In the genomic region with DNA sequence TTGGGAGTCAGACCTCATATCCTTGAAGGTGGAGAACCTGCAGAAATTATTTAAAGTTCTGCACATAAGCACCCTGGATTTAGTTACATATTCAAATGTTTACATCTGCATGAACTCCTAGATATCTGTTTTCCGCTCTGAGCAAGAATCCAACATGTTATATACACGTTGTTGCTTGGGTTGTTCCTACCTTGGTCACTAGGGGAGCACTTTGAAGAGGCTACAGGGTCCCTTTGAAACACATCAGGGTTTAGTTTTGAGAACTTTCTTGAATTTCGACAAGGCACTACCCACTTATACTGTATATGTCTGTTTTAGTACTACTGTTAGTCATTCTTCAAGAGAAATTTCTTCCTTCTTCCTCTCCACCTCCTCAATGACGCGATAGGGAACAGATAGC, we compare ENCODE assay signal across 30 mouse cellular contexts. TPM values are rescaled to one million over a fixed set of nuclear protein-coding genes. Genes with fewer than 3 reads are reported as not detected.
"Had no signal": no experiment of that assay in that cellular context is flagged by ENCODE, and none has a peak within 500 bp of the region (broad histone marks: within the 10 kb centered on the region; RNA-seq: fewer than 3 reads in every experiment).

No protein-coding gene starts in this region.

- H3K4me3 ChIP-seq: gastrocnemius, adult 2 months; heart, embryonic 13.5 days; heart, embryonic 15.5 days; hindbrain, embryonic 10.5 days; hindbrain, embryonic 12.5 days; intestine, embryonic 15.5 days; limb, embryonic 10.5 days; limb, embryonic 12.5 days; liver, embryonic 13.5 days; liver, embryonic 15.5 days had no signal

- H3K9me3 ChIP-seq: heart, embryonic 13.5 days; heart, embryonic 15.5 days; hindbrain, embryonic 10.5 days; hindbrain, embryonic 12.5 days; intestine, embryonic 15.5 days; limb, embryonic 10.5 days; limb, embryonic 12.5 days; liver, embryonic 13.5 days; liver, embryonic 15.5 days had no signal

- H3K4me1 ChIP-seq: heart, embryonic 13.5 days; heart, embryonic 15.5 days; hindbrain, embryonic 10.5 days; hindbrain, embryonic 12.5 days; intestine, embryonic 15.5 days; limb, embryonic 10.5 days; limb, embryonic 12.5 days; liver, embryonic 13.5 days; liver, embryonic 15.5 days had no signal

- DNase-seq: gastrocnemius, adult 2 months; gastrocnemius, postnatal 10 days; gastrocnemius, postnatal 25 days; heart, adult 18-20 months; heart, postnatal 14 days; heart, postnatal 4 days; kidney, adult 18-20 months; kidney, adult 8-10 months; kidney, postnatal 10 days; kidney, postnatal 25 days; kidney, postnatal 4 days; liver; liver, embryonic 13.5 days had no signal

- H3K27ac ChIP-seq: gastrocnemius, adult 2 months; heart, embryonic 13.5 days; heart, embryonic 15.5 days; hindbrain, embryonic 10.5 days; hindbrain, embryonic 12.5 days; hindbrain, embryonic 14.5 days; intestine, embryonic 15.5 days; limb, embryonic 10.5 days; limb, embryonic 12.5 days; liver, embryonic 13.5 days; liver, embryonic 15.5 days had no signal

- H3K36me3 ChIP-seq: heart, embryonic 13.5 days; heart, embryonic 15.5 days; hindbrain, embryonic 10.5 days; hindbrain, embryonic 12.5 days; intestine, embryonic 15.5 days; limb, embryonic 10.5 days; limb, embryonic 12.5 days; liver, embryonic 13.5 days; liver, embryonic 15.5 days had no signal

- H3K27me3 ChIP-seq: heart, embryonic 13.5 days; heart, embryonic 15.5 days; hindbrain, embryonic 12.5 days; intestine, embryonic 15.5 days; limb, embryonic 12.5 days; liver, embryonic 13.5 days; liver, embryonic 15.5 days had no signal

RNA-seq across cellular contexts. Expression of a gene that starts 2.0 kb away (rescaled TPM):
- total RNA-seq: gastrocnemius, adult 2 months; gastrocnemius, postnatal 10 days; gastrocnemius, postnatal 25 days; gastrocnemius, postnatal 4 days; granulocyte monocyte progenitor cell, adult 5-6 weeks; heart, adult 18-20 months; heart, postnatal 14 days; heart, postnatal 4 days; layer of hippocampus, adult 8-10 months; layer of hippocampus, postnatal 10 days; layer of hippocampus, postnatal 25 days; left cerebral cortex, adult 8-10 months; left cerebral cortex, postnatal 14 days; left cerebral cortex, postnatal 36 days had no signal

RNA-seq across cellular contexts. Expression of a gene that starts 19.3 kb away (rescaled TPM):
- total RNA-seq: gastrocnemius, adult 2 months; gastrocnemius, postnatal 10 days; gastrocnemius, postnatal 25 days; gastrocnemius, postnatal 4 days; granulocyte monocyte progenitor cell, adult 5-6 weeks; heart, adult 18-20 months; heart, postnatal 14 days; heart, postnatal 4 days; layer of hippocampus, adult 8-10 months; layer of hippocampus, postnatal 10 days; layer of hippocampus, postnatal 25 days; left cerebral cortex, adult 8-10 months; left cerebral cortex, postnatal 14 days; left cerebral cortex, postnatal 36 days had no signal

RNA-seq across cellular contexts. Expression of a gene that starts 34.4 kb away (rescaled TPM):
- total RNA-seq: gastrocnemius, adult 2 months; gastrocnemius, postnatal 10 days; gastrocnemius, postnatal 25 days; gastrocnemius, postnatal 4 days; granulocyte monocyte progenitor cell, adult 5-6 weeks; heart, adult 18-20 months; heart, postnatal 14 days; heart, postnatal 4 days; layer of hippocampus, adult 8-10 months; layer of hippocampus, postnatal 10 days; layer of hippocampus, postnatal 25 days; left cerebral cortex, adult 8-10 months; left cerebral cortex, postnatal 14 days; left cerebral cortex, postnatal 36 days had no signal

RNA-seq across cellular contexts. Expression of a gene that starts 48.6 kb away (rescaled TPM):
- total RNA-seq: gastrocnemius, adult 2 months; gastrocnemius, postnatal 10 days; gastrocnemius, postnatal 25 days; gastrocnemius, postnatal 4 days; granulocyte monocyte progenitor cell, adult 5-6 weeks; heart, adult 18-20 months; heart, postnatal 14 days; heart, postnatal 4 days; layer of hippocampus, adult 8-10 months; layer of hippocampus, postnatal 10 days; layer of hippocampus, postnatal 25 days; left cerebral cortex, adult 8-10 months; left cerebral cortex, postnatal 14 days; left cerebral cortex, postnatal 36 days had no signal

RNA-seq across cellular contexts. Expression of a gene that starts 60.0 kb away (rescaled TPM):
- total RNA-seq: gastrocnemius, adult 2 months; gastrocnemius, postnatal 10 days; gastrocnemius, postnatal 25 days; gastrocnemius, postnatal 4 days; granulocyte monocyte progenitor cell, adult 5-6 weeks; heart, adult 18-20 months; heart, postnatal 14 days; heart, postnatal 4 days; layer of hippocampus, adult 8-10 months; layer of hippocampus, postnatal 10 days; layer of hippocampus, postnatal 25 days; left cerebral cortex, adult 8-10 months; left cerebral cortex, postnatal 14 days; left cerebral cortex, postnatal 36 days had no signal
